Mouse (Mus musculus) CH12.LX (cell line): ENCODE results near the gene Gm26992. TPM values are rescaled to one million over a fixed set of nuclear protein-coding genes. Genes with fewer than 3 reads are reported as not detected.

Source experiments
- DNase-seq: peaks from one replicate; pipeline ENCODE4 v3.0.0-alpha.2; 2013; ENCODE audit errors: extremely low read depth
- H3K27ac ChIP-seq: 2 replicates; pipeline ENCODE4 v1.5.1; 2012; ENCODE audit warnings: low read depth, mild to moderate bottlenecking, control low read depth, moderate library complexity; ENCODE audit not compliant: insufficient read depth
- H3K27me3 ChIP-seq: replicated peaks from 2 replicates; pipeline ENCODE3; 2012; ENCODE audit warnings: inconsistent platforms
- H3K36me3 ChIP-seq, 2 experiments: replicated peaks in 1 of 2; 2 replicates each; pipeline versions ENCODE3 to v1.6.1; 2012; ENCODE audit warnings: inconsistent platforms in 1 of 2, low read length in 1 of 2, mild to moderate bottlenecking in 1 of 2, mixed read lengths in 1 of 2, moderate library complexity in 1 of 2; ENCODE audit not compliant: control insufficient read depth in 1 of 2, insufficient read depth in 1 of 2
- H3K4me1 ChIP-seq, 2 experiments: 2 replicates each; pipeline ENCODE4 v1.6.1; 2012; ENCODE audit warnings: inconsistent platforms in 1 of 2, moderate library complexity in 1 of 2; ENCODE audit not compliant: insufficient read depth in 2 of 2, control insufficient read depth in 1 of 2
- H3K4me2 ChIP-seq: 2 replicates; pipeline ENCODE4 v1.6.1; 2012; ENCODE audit warnings: low read depth, mild to moderate bottlenecking, control low read depth; ENCODE audit not compliant: poor library complexity, insufficient read depth, severe bottlenecking
- H3K4me3 ChIP-seq, 3 experiments: fragments of 150-350 bp in 1 of 3; sonication (generic) in 1 of 3; replicated peaks in 1 of 3; 2 replicates each; pipeline versions ENCODE3 to v1.5.1; 2011 to 2012; ENCODE audit warnings: low read depth in 2 of 3, low read length in 2 of 3, mild to moderate bottlenecking in 2 of 3, moderate library complexity in 2 of 3, control low read depth in 1 of 3, improper control_type of control experiment in 1 of 3, inconsistent platforms in 1 of 3, mixed read lengths in 1 of 3; ENCODE audit not compliant: poor library complexity in 1 of 3
- H3K79me2 ChIP-seq: replicated peaks from 2 replicates; pipeline ENCODE4 v1.6.1; 2012; ENCODE audit warnings: mild to moderate bottlenecking, moderate library complexity; ENCODE audit not compliant: control insufficient read depth, poor library complexity, insufficient read depth, severe bottlenecking; ENCODE audit errors: extremely low read depth
- H3K9ac ChIP-seq: 2 replicates; pipeline ENCODE4 v1.6.1; 2012; ENCODE audit warnings: low read depth, mild to moderate bottlenecking, control low read depth, moderate library complexity; ENCODE audit not compliant: insufficient read depth
- H3K9me3 ChIP-seq: replicated peaks from 2 replicates; pipeline ENCODE3; 2012; ENCODE audit warnings: low read length, inconsistent platforms, mixed read lengths
- CHD1 ChIP-seq: IDR thresholded peaks from 2 replicates; pipeline ENCODE4 v1.6.1; 2012; ENCODE audit warnings: low read depth, low read length, improper control_type of control experiment, inconsistent platforms
- CTCF ChIP-seq, 2 experiments: IDR thresholded peaks in 1 of 2; conservative IDR thresholded peaks in 1 of 2; 2 replicates each; pipeline ENCODE4 v1.5.1; 2011 to 2012; ENCODE audit warnings: low read depth in 2 of 2, low read length in 2 of 2, improper control_type of control experiment in 1 of 2, inconsistent platforms in 1 of 2, mild to moderate bottlenecking in 1 of 2, moderate library complexity in 1 of 2
- ETS1 ChIP-seq: conservative IDR thresholded peaks from 2 replicates; pipeline ENCODE4 v1.6.1; 2012; ENCODE audit warnings: low read depth, mild to moderate bottlenecking, inconsistent platforms, low read length, improper control_type of control experiment, moderate library complexity
- GABPA ChIP-seq: IDR thresholded peaks from 2 replicates; pipeline ENCODE4 v1.6.1; 2012; ENCODE audit warnings: low read depth, low read length, improper control_type of control experiment, inconsistent platforms; ENCODE audit not compliant: insufficient replicate concordance
- IRF4 ChIP-seq: IDR thresholded peaks from 2 replicates; pipeline ENCODE4 v1.6.1; 2014; ENCODE audit warnings: low read depth, mild to moderate bottlenecking, inconsistent platforms, low read length, improper control_type of control experiment
- JUN ChIP-seq: IDR thresholded peaks from 2 replicates; pipeline ENCODE4 v1.6.1; 2011; ENCODE audit warnings: low read depth, mild to moderate bottlenecking, low read length, improper control_type of control experiment, moderate library complexity; ENCODE audit not compliant: insufficient read depth
- JUND ChIP-seq: conservative IDR thresholded peaks from 2 replicates; pipeline ENCODE4 v1.6.1; 2011; ENCODE audit warnings: low read depth, low read length, improper control_type of control experiment
- KAT2A ChIP-seq: IDR thresholded peaks from 2 replicates; pipeline ENCODE4 v1.6.1; 2012; ENCODE audit warnings: low read length, improper control_type of control experiment, inconsistent platforms; ENCODE audit not compliant: insufficient replicate concordance
- MAFK ChIP-seq: IDR thresholded peaks from 2 replicates; pipeline ENCODE4 v1.6.1; 2011; ENCODE audit warnings: low read length, improper control_type of control experiment; ENCODE audit not compliant: insufficient replicate concordance
- MAX ChIP-seq: IDR thresholded peaks from 2 replicates; pipeline ENCODE4 v1.6.1; 2011; ENCODE audit warnings: low read length, improper control_type of control experiment
- MAZ ChIP-seq: IDR thresholded peaks from 2 replicates; pipeline ENCODE4 v1.6.1; 2012; ENCODE audit warnings: low read depth, mild to moderate bottlenecking, inconsistent platforms, low read length, improper control_type of control experiment, moderate library complexity
- MEF2A ChIP-seq: IDR thresholded peaks from 2 replicates; pipeline ENCODE4 v1.6.1; 2014; ENCODE audit warnings: low read depth, mild to moderate bottlenecking, inconsistent platforms, low read length, improper control_type of control experiment, borderline replicate concordance
- MXI1 ChIP-seq: IDR thresholded peaks from 2 replicates; pipeline ENCODE4 v1.6.1; 2011; ENCODE audit warnings: mild to moderate bottlenecking, low read depth, low read length, improper control_type of control experiment
- MYC ChIP-seq: IDR thresholded peaks from 2 replicates; pipeline ENCODE4 v1.6.1; 2011; ENCODE audit warnings: low read depth, mild to moderate bottlenecking, improper control_type of control experiment, low read length
- NRF1 ChIP-seq: IDR thresholded peaks from 2 replicates; pipeline ENCODE4 v1.6.1; 2014; ENCODE audit warnings: low read depth, mild to moderate bottlenecking, inconsistent platforms, low read length, improper control_type of control experiment, moderate library complexity
- PAX5 ChIP-seq: IDR thresholded peaks from 2 replicates; pipeline ENCODE4 v1.6.1; 2012; ENCODE audit warnings: low read length, inconsistent platforms, mixed read lengths
- POLR2AphosphoS2 ChIP-seq: IDR thresholded peaks from 2 replicates; pipeline ENCODE4 v1.6.1; 2011; ENCODE audit warnings: low read depth, low read length, improper control_type of control experiment
- RAD21 ChIP-seq: IDR thresholded peaks from 2 replicates; pipeline ENCODE4 v1.6.1; 2011; ENCODE audit warnings: low read depth, mild to moderate bottlenecking, low read length, improper control_type of control experiment, moderate library complexity
- SIN3A ChIP-seq: IDR thresholded peaks from 2 replicates; pipeline ENCODE4 v1.6.1; 2012; ENCODE audit warnings: low read length, improper control_type of control experiment, inconsistent platforms
- TBP ChIP-seq: conservative IDR thresholded peaks from 2 replicates; pipeline ENCODE4 v1.6.1; 2011; ENCODE audit warnings: low read depth, low read length, improper control_type of control experiment
- TCF12 ChIP-seq: IDR thresholded peaks from 2 replicates; pipeline ENCODE4 v1.6.1; 2014; ENCODE audit warnings: low read depth, mild to moderate bottlenecking, inconsistent platforms, low read length, improper control_type of control experiment
- USF1 ChIP-seq: IDR thresholded peaks from 2 replicates; pipeline ENCODE4 v1.6.1; 2014; ENCODE audit warnings: low read depth, mild to moderate bottlenecking, inconsistent platforms, low read length, improper control_type of control experiment
- ZKSCAN1 ChIP-seq: IDR thresholded peaks from 2 replicates; pipeline ENCODE4 v1.6.1; 2012; ENCODE audit warnings: low read depth, inconsistent platforms, low read length, improper control_type of control experiment, borderline replicate concordance
- ZNF384 ChIP-seq: IDR thresholded peaks from 2 replicates; pipeline ENCODE4 v1.6.1; 2012; ENCODE audit warnings: low read depth, low read length, improper control_type of control experiment, inconsistent platforms
- dilution Hi-C: fragments of 300-500 bp; cut with MboI; formaldehyde crosslinking; loops from 2 replicates; pipeline ENCODE4 v1.14.3; 2020; ENCODE audit warnings: low sequenced_read_pairs; ENCODE audit not compliant: extremely low pct_unique_long_range_greater_than_20kb, extremely low pct_ligation_motif_present
- in situ Hi-C: fragments of 300-500 bp; cut with MboI; formaldehyde crosslinking; loops from 3 replicates; pipeline ENCODE4 v1.14.3; 2019; ENCODE audit warnings: low sequenced_read_pairs, low pct_ligation_motif_present, low pct_unique_long_range_greater_than_20kb, mixed read lengths
- polyA plus RNA-seq: library from polyadenylated mRNA; unstranded; fragments of >175 nt; gene quantifications from 2 replicates; pipeline ENCODE4 v1.2.1, GENCODE M21; 2012; ENCODE audit warnings: low read depth; ENCODE audit not compliant: insufficient read length
- total RNA-seq, 2 experiments: library from RNA; depleted of rRNA; stranded (reverse); fragments of 300-350 nt in 1 of 2; fragments of >200 nt in 1 of 2; gene quantifications; 2 replicates each; pipeline ENCODE4 v1.2.3; 2012 to 2014

The Gm26992 gene
- total and polyA plus RNA-seq, 3 experiments: not detected

DNA sequence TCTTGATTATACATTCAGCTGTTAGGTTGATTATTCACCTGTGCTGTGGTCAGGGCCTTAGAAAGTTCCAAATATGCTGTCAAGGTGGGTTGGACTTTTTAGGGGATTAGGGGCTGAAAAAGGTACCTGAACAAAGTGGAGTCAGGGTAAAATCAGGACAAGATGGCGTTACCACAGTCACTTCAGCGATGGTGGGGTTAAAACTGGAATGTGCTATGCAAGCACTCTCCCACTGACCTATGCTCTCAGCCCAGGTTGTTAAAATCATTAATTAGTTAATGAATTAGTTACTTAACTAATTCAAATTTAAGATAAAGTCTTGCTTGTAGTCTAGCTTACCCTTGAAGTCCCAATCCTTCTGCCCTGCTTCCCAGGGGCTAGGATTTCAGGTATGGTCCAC lies 78.3 kb downstream of the Gm26992 start:
- Histone ChIP-seq H3K27ac (no peak overlapping the region), H3K4me3 (no peak overlapping the region), H3K36me3 (peaks cover 12 to 35% of the 10 kb centered on the region in 2 experiments), H3K27me3 (no peaks in the 10 kb centered on the region), H3K4me1 (peaks cover 0 to 23% of the 10 kb centered on the region in 2 experiments; a peak in 2 of 4 replicates), H3K79me2 (peaks cover 15% of the 10 kb centered on the region), H3K4me2 (no peak overlapping the region), H3K9ac (no peak overlapping the region), H3K9me3 (no peaks in the 10 kb centered on the region)
- TF ChIP-seq NRF1 (no peak), ZKSCAN1 (no peak), ETS1 (no peak), CHD1 (no peak), IRF4 (no peak), JUND (no peak), ZNF384 (no peak), JUN (no peak)
- DNase-seq: no peak
- in situ Hi-C loops (no loop called here), dilution Hi-C loops (no loop called here)

DNA sequence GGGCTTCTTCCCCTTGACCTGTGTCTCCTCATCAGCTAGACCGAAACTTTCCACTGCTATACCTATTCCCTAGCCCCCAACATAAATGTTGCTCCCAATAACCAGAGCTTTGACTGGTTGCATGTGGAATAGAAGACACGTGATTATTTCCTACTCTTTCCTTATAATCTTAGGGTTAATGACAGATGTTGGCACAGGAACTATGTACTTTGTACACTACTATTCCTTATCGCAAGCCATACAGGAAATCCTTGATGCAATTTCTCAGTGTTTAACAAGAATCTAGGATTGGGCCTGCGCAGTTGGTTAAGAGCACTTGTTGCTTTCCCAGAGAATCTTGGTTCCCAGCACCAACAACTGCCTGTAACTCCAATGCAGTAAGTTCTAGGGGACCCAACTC lies 86.4 kb downstream of the Gm26992 start:
- H3K9me3 ChIP-seq: no peaks in the 10 kb centered on the region
- no peaks in the 10 kb centered on the region for H3K27me3 ChIP-seq
- peaks cover 10 to 33% of the 10 kb centered on the region in 2 experiments for H3K36me3 ChIP-seq
- no peaks in the 10 kb centered on the region for H3K79me2 ChIP-seq
- no peak overlapping the region for H3K4me3 ChIP-seq
- in situ Hi-C loops: no loop called here
- no peak overlapping the region for H3K4me2 ChIP-seq
- no peak overlapping the region for H3K9ac ChIP-seq
- dilution Hi-C loops: no loop called here
- TF ChIP-seq POLR2AphosphoS2: no peak
- TF ChIP-seq JUND: no peak
- no peak for TF ChIP-seq SIN3A
- TF ChIP-seq MAX: no peak
- no peak for TF ChIP-seq MAFK
- TF ChIP-seq ZKSCAN1: no peak
- TF ChIP-seq MYC: no peak
- no peak for TF ChIP-seq MXI1
- TF ChIP-seq GABPA: no peak
- TF ChIP-seq TBP: no peak
- TF ChIP-seq PAX5: no peak
- no peak for TF ChIP-seq ETS1
- TF ChIP-seq JUN: no peak
- TF ChIP-seq RAD21: no peak
- no peak for TF ChIP-seq TCF12
- TF ChIP-seq USF1: no peak
- no peak for TF ChIP-seq KAT2A
- TF ChIP-seq CTCF (conservative IDR thresholded peaks at IDR 0.05 in 1 of 2, IDR thresholded peaks at IDR 0.05 in 1 of 2; ENCODE audit: low read depth in 2 of 2, low read length in 2 of 2): no peak
- TF ChIP-seq MAZ: no peak
- no peak for TF ChIP-seq MEF2A
- no peaks in the 10 kb centered on the region for H3K4me1 ChIP-seq
- no peak for DNase-seq
- no peak overlapping the region for H3K27ac ChIP-seq
